Mouse (Mus musculus) embryonic fibroblast, embryonic 13.5 days (primary cell): ENCODE measurements around the gene Cd9.

Experiments
- CTCF ChIP-seq: IDR thresholded peaks from 2 replicates; pipeline ENCODE4 v1.5.1; 2011; ENCODE audit warnings: mild to moderate bottlenecking, control low read depth, low read length, moderate library complexity, borderline replicate concordance; ENCODE audit not compliant: insufficient read depth
- POLR2A ChIP-seq: IDR thresholded peaks from 2 replicates; pipeline ENCODE4 v1.6.1; 2011; ENCODE audit warnings: low read depth, mild to moderate bottlenecking, control low read depth, low read length, moderate library complexity

- TF ChIP-seq POLR2A (no peak), CTCF (no peak)
These were observed 8.7 kb upstream of the Cd9 start for GRCm38 (mm10) chr6:125503186-125503802.
